Mouse (Mus musculus) lung, adult 2 months (tissue): ENCODE data around the gene Sctr. TPM values are rescaled to one million over a fixed set of nuclear protein-coding genes. Genes with fewer than 3 reads are reported as not detected.

Experiments used
- DNase-seq: peaks from one replicate; pipeline ENCODE4 v3.0.0; 2022
- H3K4me1 ChIP-seq: fragments of 200-500 bp; 2 replicates; pipeline ENCODE4 v1.6.1; 2011; ENCODE audit warnings: low read length; ENCODE audit not compliant: control insufficient read depth, insufficient read depth
- H3K4me3 ChIP-seq: fragments of 200-500 bp; replicated peaks from 2 replicates; pipeline ENCODE3; 2011; ENCODE audit warnings: low read depth, mild to moderate bottlenecking, control low read depth, low read length; ENCODE audit errors: extremely low read depth
- CTCF ChIP-seq: fragments of 200-500 bp; IDR thresholded peaks from 2 replicates; pipeline ENCODE4 v1.5.1; 2011; ENCODE audit warnings: mild to moderate bottlenecking, low read length, control low read depth; ENCODE audit not compliant: insufficient read depth
- POLR2A ChIP-seq: fragments of 200-500 bp; IDR thresholded peaks from 2 replicates; pipeline ENCODE4 v1.6.1; 2011; ENCODE audit warnings: low read depth, mild to moderate bottlenecking, control low read depth, low read length, borderline replicate concordance; ENCODE audit errors: extremely low read depth
- WGBS: fragments of 180-500 bp; shearing (Covaris S2); methylation state at CpG from one replicate; pipeline ENCODE4 v1.1.7; 2018; 5-methylcytosine and 5-hydroxymethylcytosine counted together
- polyA plus RNA-seq: library from polyadenylated mRNA; depleted of rRNA; stranded (reverse); fragments of >200 nt; gene quantifications from 2 replicates; pipeline ENCODE4 v1.2.3, GENCODE M21; 2012

Sctr gene
- polyA plus RNA-seq, 1 experiment, result 0.33 TPM

DNA sequence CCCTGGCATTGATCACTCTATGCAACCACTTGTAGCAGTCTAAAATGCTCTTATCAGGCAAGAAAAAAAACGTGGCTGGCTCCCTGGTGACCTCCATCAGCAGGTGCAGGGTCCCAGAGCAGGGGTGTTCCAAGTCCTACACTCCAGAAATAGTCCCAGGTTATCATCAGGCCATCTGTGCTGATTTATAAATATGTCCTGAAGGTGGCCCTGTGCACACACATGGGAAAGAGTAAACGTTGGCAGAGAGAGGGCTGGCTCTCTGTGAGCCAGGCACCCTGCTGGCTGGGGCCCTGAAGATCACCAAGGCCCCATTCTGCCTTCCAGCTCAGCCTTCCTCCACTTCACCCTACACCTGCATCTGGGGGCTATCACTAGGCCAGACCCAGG lies 18.4 kb downstream of the Sctr start:
- H3K4me3 ChIP-seq, result no peak overlapping the region
- WGBS, result 5% methylated on average over 2 of the region's 2 CpGs
- H3K4me1 ChIP-seq, result no peaks in the 10 kb centered on the region
- DNase-seq, result no peak
- TF ChIP-seq POLR2A (no peak), CTCF (no peak)

GRCm38 (mm10) chr1:120027693-120028092 lies 21.0 kb downstream of the Sctr start:
- H3K4me3 ChIP-seq, result no peak overlapping the region
- TF ChIP-seq CTCF, result no peak
- TF ChIP-seq POLR2A, result no peak
- no peak for DNase-seq
- WGBS, result 26% methylated on average over 4 of the region's 4 CpGs
- H3K4me1 ChIP-seq, result no peaks in the 10 kb centered on the region

GRCm38 (mm10) chr1:120030474-120030873 lies 23.8 kb downstream of the Sctr start:
- H3K4me1 ChIP-seq, result no peaks in the 10 kb centered on the region
- TF ChIP-seq CTCF, result no peak
- TF ChIP-seq POLR2A, result no peak
- WGBS, result 95% methylated on average over 3 of the region's 3 CpGs
- no peak for DNase-seq
- H3K4me3 ChIP-seq, result no peak overlapping the region

DNA sequence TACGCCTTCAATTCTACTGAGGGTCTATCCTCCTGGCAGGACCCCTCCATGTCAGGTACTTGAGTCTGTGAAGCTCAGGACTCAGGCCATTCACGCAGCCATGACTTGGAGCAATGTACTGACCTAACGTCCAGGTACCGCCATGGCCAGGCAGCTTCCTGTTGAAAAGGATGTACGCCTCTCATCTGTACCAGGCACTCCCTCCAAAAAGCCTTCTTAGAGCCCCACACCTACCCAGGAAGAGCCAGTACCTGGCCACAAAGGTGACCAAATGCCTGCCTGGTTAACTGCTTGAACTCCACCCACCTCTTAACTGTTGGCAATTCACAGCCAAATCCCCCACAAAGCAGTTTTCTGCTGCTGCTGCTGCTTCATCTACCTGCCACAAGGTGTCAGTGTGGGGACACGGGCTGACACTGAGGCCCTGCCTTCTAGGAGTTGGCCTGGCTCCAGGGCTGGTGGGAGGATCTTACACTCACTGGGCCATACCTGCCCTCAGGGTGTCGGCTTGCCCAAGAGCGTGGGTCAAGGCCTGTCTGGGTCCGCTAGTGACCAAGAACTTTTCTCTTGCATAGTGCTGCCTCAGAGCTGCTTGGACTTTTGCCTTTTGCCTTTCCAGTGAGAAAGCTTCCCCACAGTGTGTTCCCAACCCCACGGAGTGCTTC lies 26.2 kb downstream of the Sctr start:
- DNase-seq, result peak; percentile 79
- no peak overlapping the region for H3K4me3 ChIP-seq
- TF ChIP-seq CTCF (peak; percentile 90), POLR2A (no peak)
- 35% methylated on average over 10 of the region's 10 CpGs for WGBS
- H3K4me1 ChIP-seq, result no peaks in the 10 kb centered on the region

- TF ChIP-seq POLR2A, result no peak
- TF ChIP-seq CTCF, result no peak
- Histone ChIP-seq H3K4me3 (no peak overlapping the region), H3K4me1 (no peaks in the 10 kb centered on the region)
- 74% methylated on average over 2 of the region's 2 CpGs for WGBS
- DNase-seq, result no peak
Observed at GRCm38 (mm10) chr1:120033469-120033854, 26.8 kb downstream of the Sctr start.

DNA sequence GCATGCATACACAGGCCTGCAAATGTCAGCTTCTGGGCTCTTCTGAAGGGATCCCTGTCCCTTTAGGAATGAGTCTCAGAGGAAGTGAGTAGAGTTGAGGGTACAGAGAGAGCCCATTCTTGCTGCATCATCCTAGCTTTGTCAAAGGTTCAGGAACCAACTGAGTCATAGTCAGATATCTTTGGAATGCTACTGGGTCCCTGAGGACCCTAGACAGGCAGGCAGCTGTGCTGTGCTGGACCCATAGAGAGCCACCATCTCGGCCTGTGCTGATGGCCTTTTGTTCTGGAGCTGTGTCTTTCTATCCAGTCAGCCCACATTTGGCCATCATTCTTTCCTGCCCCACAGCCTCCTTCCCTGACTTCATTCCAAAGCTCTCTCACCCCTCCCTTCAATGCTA lies 28.1 kb downstream of the Sctr start:
- no peak for DNase-seq
- no peaks in the 10 kb centered on the region for H3K4me1 ChIP-seq
- H3K4me3 ChIP-seq, result no peak overlapping the region
- TF ChIP-seq POLR2A (no peak), CTCF (no peak)
- 77% methylated on average over 1 of the region's 1 CpGs for WGBS

DNA sequence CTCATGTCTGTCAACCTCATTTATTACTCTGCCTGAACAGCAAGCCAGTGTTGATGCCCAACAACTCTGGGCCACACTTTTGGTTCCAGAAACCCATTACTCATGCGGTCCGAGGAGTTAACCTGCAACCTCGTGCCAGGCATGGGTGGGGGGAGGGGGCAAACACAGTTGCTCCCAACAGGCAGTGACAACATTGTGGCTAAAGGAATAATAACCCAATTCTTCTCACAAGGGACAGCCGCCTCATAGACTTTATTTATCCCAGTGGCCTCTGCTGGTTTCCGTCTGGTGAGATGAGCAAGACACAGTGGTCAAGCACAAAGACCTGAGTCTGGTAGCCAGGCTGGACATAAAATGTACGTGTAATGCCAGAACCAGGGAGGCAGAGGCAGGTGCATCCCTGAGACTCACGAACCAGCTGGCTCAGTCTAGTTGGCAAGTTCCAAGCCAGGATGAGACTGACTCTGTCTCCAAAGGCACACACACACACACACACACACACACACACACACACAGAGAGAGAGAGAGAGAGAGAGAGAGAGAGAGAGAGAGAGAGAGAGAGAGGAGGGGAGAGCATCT lies 28.9 kb downstream of the Sctr start:
- H3K4me1 ChIP-seq, result no peaks in the 10 kb centered on the region
- no peak for TF ChIP-seq CTCF
- TF ChIP-seq POLR2A, result no peak
- DNase-seq, result no peak
- no peak overlapping the region for H3K4me3 ChIP-seq
- 84% methylated on average over 7 of the region's 7 CpGs for WGBS

GRCm38 (mm10) chr1:120037021-120037683 lies 30.5 kb downstream of the Sctr start:
- 64% methylated on average over 9 of the region's 9 CpGs for WGBS
- Histone ChIP-seq H3K4me1 (no peaks in the 10 kb centered on the region), H3K4me3 (no peak overlapping the region)
- no peak for TF ChIP-seq POLR2A
- no peak for TF ChIP-seq CTCF
- DNase-seq, result no peak

DNA sequence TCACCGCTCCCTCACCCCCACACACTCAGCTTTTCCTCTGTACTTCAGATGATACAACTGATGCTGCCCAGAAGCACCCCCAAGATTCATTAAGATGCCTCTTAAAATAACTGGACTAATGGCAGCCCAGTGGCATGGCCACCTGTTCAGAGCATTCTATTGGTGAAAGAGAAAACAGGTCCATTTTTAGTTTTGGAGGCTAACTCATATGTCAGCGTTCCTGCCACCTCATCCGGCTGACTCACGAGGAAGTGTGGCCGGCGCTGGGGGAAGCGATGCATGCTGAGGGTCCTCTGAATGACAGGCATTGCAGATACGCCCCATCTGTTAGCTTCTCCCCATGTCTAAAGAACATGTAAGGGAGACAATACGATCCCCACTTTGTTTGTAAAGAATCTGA lies 31.9 kb downstream of the Sctr start:
- no peak for TF ChIP-seq CTCF
- H3K4me1 ChIP-seq, result no peaks in the 10 kb centered on the region
- 62% methylated on average over 9 of the region's 9 CpGs for WGBS
- DNase-seq, result no peak
- no peak overlapping the region for H3K4me3 ChIP-seq

DNA sequence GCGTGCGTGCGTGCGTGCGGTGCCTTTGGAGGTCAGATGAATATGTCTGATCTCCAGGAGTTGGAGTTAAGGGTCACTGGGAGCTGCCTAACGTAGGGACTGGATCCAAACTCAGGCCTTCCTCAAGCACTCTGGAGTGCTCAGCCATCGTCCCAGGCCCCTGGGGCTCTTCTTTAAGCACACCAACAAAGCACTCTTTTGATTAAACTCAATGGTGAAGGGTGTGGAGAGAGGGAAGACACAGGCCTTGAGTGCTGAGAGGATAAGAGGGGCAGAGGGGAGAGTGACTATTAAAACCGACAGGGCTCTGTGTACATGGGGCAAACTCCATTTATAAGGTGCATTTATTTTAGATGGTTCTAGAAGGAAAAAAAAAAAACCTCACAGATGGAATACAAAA lies 35.7 kb downstream of the Sctr start:
- DNase-seq, result no peak
- 87% methylated on average over 8 of the region's 8 CpGs for WGBS
- TF ChIP-seq CTCF, result no peak
- no peak for TF ChIP-seq POLR2A
- no peaks in the 10 kb centered on the region for H3K4me1 ChIP-seq
- no peak overlapping the region for H3K4me3 ChIP-seq

DNA sequence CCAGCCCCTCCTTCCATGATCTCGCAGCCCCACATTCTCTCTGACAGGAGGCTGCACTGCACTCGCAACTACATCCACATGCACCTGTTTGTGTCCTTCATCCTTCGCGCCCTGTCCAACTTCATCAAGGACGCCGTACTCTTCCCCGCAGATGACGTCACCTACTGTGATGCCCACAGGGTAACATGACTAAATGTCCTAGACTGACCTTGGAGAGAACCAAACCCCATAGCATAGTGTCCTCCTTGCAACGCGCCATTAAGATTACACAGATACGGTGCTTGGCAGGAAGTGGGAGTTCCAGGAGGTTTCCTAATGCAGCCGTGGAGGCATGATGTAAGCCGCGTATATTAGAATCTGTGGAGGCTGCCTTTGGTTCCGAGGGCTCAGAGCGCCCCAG lies 37.9 kb downstream of the Sctr start:
- WGBS, result 68% methylated on average over 16 of the region's 16 CpGs
- TF ChIP-seq CTCF, result no peak
- TF ChIP-seq POLR2A, result no peak
- no peak for DNase-seq

More for the DNA sequence above, 37.9 kb downstream of the Sctr start:
- H3K4me3 ChIP-seq, result no peak overlapping the region
- no peaks in the 10 kb centered on the region for H3K4me1 ChIP-seq
